Mouse (Mus musculus) cerebellum, postnatal 4 days (tissue): Measurements from ENCODE around the gene Ubash3a.

ENCODE experiments used
- DNase-seq, 2 experiments: peaks; one replicate each; pipeline ENCODE4 v3.0.0; 2022; ENCODE audit warnings: low spot score in 2 of 2, mixed read lengths in 1 of 2

The Ubash3a gene

DNA sequence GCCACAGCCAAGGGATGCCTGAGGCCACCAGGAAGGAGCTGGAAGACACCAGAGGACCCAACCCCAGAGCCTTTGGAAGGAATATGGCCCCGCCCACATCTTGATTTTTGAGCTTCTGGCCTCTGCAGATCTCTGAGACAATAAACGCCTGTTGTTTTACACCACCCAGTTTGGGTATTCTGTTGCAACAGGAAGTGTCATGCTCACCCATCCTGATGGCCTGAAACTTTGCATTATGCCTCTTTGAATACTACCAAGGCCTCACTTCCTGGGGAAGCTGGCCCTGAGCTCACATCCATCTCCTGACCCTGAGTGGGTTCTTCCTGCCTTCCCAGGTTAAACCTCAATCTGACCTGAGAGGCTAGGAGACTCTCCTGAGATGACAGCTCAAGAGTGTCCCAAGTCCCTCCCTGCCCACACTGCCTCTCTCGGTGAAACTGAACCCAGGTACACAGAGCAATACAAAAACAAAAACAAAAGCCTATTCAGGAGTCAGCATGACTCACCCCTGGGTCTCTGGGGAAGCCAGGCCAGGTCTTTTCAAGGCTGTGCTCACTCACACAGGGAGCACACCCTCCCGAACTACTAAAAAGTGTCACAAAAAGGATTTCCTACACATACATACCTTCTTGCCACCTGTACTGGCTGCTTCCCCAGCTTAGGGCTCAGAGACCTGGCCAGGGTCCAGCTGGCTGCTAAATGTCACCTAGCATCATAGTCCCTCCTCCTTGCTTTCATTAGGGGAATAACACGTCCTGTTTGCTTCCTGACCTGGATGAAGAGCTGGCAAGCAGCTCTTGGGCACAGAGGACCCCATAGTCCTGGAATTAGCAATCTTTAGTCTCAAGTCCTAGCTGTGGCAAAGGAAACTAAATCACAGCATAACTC is 8.6 kb downstream of the Ubash3a start:
- no peak for DNase-seq

- DNase-seq, result no peak
Measured at GRCm38 (mm10) chr17:31222810-31223310, 15.2 kb downstream of the Ubash3a start.

- no peak for DNase-seq
Measured at GRCm38 (mm10) chr17:31223835-31224234, 16.2 kb downstream of the Ubash3a start.

DNA sequence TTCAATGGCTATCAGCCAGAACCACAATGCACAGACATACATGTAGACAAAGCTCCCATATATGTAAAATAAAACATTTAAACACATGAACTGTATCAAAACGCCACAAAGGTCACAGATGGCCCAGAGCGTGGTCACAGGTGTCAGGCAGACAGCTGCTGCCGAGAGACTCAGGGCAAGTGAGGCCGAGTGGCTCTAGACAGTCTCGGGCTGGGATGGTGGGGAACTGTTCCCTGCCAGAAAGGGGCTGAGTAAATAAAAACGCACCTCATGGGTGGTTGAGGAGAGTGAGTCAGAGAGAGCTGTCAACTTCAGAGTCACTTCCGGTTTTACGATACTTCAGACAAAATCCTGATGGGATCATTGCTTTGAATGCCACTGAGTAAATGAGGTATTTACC is 16.9 kb downstream of the Ubash3a start:
- DNase-seq, result no peak

DNA sequence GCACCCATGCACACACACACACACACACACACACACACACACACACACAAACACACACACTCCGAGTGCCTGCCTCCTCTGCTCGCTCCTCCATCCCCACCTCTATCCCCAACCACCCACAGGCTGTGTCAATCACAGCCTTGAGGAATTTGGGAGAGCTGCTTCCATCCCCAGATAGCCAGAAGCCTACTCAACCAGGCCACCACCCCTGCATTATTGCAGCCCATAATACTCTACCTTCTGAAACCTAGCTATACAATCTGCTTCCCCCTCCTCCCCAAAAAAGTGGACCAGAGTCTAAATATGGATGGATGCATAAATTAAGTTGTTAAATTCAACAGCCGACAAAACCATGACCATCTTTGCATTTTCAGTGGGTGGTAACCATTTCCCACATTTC is 18.7 kb downstream of the Ubash3a start:
- DNase-seq, result peak in 1 of 2 experiments; percentile 2

DNA sequence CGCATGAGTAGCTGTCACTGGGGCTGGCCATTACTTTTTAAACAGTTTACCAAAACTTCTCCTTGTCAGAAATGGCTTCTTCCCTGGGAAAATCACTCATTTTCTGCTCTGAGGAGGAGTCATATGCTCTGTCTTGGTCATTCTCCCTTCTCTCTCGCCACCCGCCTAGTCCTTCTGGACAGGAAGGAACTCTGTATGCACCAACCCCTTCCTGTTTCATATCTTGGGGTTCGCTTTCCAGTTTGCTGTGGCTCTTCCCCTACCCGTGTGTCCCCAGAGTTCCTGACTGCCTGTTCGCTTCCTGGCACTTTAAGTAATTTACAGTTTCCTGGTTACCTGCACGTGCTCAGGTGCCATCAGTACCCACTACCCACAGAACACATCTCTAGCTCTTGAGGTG is 19.3 kb downstream of the Ubash3a start:
- no peak for DNase-seq

DNA sequence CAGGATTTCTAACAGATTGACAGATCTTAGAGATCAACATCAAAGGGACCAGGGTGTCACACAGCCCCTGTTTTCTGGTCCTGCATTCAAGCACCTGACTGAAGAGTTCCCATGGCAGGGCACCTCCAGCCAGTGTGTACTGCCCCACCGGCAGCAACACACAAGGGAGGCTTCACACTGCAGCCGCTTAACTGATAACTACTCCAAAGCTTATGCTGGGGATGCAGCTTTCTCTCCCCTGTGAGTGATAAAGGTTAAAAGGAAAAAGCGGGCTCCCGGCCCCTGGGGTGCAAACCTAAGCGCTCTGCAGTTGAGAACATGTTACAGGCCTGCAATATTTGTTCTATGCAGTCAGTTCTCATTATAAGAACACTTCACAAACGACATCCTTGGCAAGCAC is 24.1 kb downstream of the Ubash3a start:
- DNase-seq, result peak in 1 of 2 experiments; percentile 13

DNA sequence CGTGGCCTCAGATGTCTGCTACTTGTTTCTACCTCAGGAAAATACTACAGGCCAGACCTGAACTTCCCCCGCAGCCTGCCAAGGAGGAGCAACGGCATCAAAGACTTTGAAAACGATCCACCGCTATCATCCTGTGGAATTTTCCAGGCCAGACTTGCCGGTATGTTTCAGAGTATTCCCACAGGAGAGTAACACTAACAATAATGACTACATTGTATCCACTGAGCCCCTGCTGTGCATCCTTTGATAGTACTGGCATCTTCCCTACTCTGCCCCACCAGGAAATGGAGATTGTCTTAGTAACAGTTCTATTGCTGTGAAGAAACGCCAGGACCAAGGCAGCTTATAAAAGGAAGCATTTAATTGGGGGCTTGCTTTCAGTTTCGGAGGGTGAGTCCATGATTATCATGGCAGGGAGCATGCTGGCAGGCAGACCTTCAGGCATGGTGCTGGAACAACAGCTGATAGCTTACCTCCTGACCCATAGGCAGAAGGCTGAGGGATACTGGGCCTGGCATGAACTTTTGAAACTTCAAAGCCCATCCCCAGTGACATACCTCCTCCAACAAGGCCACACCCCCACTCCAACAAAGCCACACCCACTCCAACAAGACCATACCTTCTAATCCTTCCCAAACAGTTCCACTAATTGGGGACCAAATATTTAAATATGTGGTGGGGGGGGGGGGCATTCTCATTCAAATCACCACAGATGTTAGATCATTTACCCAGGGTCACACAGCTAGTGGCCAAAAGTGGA is 24.8 kb downstream of the Ubash3a start:
- DNase-seq, result peak in 1 of 2 experiments; percentile 6

DNA sequence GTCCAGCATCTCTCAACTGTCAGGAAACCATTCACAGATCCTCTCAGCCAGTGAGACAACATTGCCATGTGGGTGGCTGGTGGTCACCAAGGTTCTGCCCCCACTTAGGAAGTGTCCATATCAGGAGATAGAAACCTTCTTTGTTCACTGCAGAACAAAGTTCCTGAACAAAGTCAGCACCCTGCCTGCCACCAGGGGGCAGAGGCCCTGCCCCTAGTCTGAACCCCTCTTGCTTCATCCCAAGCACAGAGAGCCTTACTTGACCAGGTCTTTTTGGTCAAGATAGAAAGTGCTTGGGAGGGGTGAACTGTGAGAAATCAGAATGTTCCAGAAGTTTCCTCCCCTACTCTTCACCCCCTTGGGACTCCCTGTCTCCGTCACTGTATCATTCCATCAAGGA is 28.2 kb downstream of the Ubash3a start:
- peak in 1 of 2 experiments; percentile 2 for DNase-seq

GRCm38 (mm10) chr17:31238234-31239020 is 30.8 kb downstream of the Ubash3a start:
- DNase-seq, result peak in 1 of 2 experiments; percentile 15

DNA sequence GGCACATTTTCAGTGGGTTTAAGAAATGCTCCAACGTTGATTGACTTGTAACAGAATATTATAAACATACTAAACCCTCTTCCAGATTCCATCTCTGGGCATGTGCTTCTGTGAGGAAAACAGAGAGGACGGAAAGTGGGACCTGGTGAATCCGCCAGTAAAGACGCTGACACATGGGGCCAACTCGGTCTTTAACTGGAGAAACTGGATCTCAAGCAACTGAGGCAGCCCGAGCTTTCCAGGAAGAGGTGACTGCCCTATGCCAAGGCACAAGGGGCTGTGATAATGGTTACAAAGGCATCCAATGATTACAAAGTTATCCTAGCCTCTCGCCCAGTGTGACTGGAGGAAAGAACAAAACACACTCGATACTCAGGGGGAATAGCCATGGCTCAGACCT is 33.5 kb downstream of the Ubash3a start:
- DNase-seq, result peak in 1 of 2 experiments; percentile 16

GRCm38 (mm10) chr17:31242764-31243163 is 35.1 kb downstream of the Ubash3a start:
- no peak for DNase-seq

GRCm38 (mm10) chr17:31245321-31245720 is 37.6 kb downstream of the Ubash3a start:
- no peak for DNase-seq

DNA sequence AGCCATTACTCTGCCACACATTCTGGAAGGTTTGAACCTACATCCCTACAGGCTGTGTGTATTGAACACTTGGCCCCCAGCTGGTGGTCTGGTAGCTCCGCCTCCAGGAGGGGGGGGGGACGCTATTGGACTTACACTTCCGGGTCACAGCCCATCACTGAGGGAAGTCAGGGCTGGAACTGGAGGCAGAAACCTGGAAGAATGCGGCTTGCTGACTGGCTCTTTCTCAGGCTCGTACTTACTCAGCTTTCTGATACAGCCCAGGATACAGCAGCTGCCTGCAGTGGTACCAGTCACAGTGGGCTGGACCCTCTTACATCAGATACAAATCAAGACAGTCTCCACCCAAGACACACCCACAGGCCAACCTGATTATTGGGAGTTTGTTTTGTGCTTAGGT is 39.5 kb downstream of the Ubash3a start:
- DNase-seq, result no peak

GRCm38 (mm10) chr17:31253951-31254350 is 46.3 kb downstream of the Ubash3a start:
- no peak for DNase-seq

GRCm38 (mm10) chr17:31254463-31254931 is 46.8 kb downstream of the Ubash3a start:
- DNase-seq, result peak; percentile 70 to 88

DNA sequence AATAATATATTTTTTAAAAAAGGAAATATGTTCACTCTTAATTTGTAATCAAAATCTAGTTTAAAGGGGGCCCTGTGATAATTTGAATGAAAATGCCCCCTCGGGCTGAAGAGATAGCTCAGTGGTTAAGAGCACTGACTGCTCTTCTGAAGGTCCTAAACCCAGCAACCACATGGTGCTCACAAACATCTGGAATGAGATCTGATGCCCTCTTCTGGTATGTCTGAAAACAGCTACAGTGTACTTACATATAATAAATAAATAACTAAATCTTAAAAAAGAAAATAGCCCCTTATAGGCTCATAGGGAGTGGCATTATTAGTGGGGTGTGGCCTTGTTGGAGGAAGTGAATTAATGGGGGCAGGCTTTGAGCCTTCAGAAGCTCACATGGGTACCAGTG is 49.5 kb downstream of the Ubash3a start:
- no peak for DNase-seq

- DNase-seq, result no peak
Measured at GRCm38 (mm10) chr17:31257898-31258297, 50.2 kb downstream of the Ubash3a start.

GRCm38 (mm10) chr17:31258310-31258865 is 50.7 kb downstream of the Ubash3a start:
- no peak for DNase-seq

DNA sequence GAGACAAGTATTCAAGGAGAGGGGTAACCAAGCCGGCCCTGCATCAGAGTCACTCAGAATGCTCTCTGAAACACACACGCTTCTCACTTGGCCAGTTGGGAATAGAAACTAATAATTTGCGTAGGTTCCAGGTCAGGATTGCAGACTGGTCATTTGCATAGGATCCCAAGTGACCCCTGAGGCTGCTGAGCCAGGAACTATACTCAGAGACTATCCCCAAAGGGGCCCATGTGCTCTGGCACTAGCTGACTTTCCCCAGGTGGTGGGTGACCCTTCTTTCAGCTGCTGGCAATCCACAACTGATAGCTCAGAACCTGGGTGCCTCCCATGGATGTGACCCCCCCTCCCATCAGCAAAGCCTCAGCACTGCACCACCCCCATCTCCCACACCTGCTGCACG is 51.5 kb downstream of the Ubash3a start:
- DNase-seq, result no peak

DNA sequence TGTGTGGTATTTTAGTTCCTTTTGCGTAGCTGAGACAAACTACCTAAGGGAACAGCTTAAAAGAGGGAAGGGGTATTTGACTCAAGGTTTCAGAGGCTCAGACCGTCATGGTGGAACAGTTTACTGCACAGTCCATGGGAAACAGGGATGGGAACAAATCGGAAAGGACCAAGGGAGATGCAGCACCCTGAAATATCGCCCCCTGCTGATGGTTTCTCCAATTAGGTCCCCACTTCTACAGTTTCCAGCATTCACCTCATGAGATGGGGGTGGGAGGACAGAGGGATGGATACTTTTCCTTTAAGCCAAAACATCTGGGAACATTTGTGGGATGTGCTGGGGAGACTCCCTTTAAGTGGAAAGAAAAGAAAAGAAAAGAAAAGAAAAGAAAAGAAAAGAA is 52.2 kb downstream of the Ubash3a start:
- DNase-seq, result no peak
